Mouse (Mus musculus) spleen, postnatal 36 days (tissue): ENCODE results near the gene Sdhb.

Experiments
- DNase-seq, 2 experiments: peaks; one replicate each; pipeline ENCODE4 v3.0.0; 2022; ENCODE audit warnings: low spot score in 2 of 2, mixed read lengths in 1 of 2

Sdhb gene

GRCm38 (mm10) chr4:140975356-140975755, 14.4 kb downstream of the Sdhb start:
- DNase-seq = no peak

DNA sequence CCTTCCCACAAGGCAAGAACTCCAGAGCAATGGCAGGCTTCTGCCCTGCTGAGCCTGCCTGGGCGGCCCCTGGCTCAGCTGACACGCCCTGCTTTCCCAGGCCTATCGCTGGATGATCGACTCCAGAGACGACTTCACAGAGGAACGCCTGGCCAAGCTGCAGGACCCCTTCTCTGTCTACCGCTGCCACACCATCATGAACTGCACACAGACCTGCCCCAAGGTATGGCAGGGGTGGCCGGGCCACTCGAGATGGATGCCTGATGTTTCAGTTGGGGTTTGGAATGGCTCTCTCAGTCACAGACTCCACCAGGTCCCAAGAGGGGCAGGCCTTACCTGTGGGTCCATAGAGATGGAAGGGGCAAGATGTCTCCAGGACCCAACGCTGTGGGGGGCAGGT, 16.3 kb downstream of the Sdhb start:
- no peak for DNase-seq

DNA sequence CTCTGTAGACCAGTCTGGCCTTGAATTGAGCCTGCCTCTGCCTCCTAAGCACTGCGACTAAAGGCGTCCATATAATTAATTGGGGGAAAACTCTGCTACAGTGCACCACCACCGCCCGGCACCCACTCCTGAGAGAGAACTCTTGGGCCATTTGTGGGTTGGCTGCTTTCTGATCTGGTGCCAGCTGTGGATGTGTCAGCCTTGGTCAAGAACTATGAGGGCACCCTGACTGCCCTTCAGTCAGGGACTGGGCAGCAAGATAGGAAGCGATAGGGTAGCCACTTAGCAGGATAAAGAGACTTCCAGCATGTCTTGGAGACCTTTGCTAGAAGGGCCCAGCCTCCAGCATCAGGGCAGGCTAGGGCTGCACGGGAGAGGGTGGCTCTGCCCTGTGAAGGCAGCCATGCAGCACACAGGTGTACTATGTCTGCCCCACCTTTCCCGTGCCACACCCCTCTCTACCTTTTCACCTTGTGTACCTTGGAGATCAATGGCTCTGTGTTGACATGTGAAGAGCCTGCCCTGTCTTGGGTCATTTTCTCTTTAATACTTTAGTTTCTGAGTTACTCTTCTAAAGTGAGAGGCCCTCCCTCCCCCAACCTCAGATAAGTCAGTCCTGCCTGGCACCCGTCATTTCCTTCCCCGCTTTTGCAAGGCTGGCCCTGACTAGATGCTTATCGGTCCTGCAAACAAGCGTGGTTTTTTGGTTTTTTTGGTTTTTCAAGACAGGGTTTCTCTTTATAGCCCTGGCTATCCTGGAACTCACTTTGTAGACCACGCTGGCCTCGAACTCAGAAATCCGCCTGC, 17.1 kb downstream of the Sdhb start:
- DNase-seq = no peak

DNA sequence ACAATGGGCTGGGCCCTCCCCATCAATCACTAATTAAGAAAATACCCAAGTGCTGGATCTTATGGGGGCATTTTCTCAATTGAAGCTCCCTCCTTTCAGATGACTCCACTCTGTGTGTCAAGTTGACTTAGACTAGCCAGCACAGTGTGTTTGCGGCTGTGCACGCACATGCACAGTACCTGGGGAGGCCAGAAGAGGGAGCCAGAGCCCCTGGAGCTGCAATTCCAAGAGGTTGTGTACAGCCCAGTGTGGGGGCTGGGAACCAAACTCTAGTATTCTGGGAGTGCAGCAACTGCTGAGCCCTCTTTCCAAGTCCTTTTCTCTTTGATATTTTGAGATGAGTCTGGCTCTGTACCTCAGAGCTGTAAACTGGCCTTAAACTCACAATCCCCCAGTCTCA, 20.6 kb downstream of the Sdhb start:
- no peak for DNase-seq

- no peak for DNase-seq
Observed at GRCm38 (mm10) chr4:140982808-140983207, 21.8 kb downstream of the Sdhb start.

- DNase-seq = peak; percentile 88 to 89
Observed at GRCm38 (mm10) chr4:140983442-140983841, 22.4 kb downstream of the Sdhb start.

- no peak for DNase-seq
Observed at GRCm38 (mm10) chr4:140984544-140984943, 23.5 kb downstream of the Sdhb start.

DNA sequence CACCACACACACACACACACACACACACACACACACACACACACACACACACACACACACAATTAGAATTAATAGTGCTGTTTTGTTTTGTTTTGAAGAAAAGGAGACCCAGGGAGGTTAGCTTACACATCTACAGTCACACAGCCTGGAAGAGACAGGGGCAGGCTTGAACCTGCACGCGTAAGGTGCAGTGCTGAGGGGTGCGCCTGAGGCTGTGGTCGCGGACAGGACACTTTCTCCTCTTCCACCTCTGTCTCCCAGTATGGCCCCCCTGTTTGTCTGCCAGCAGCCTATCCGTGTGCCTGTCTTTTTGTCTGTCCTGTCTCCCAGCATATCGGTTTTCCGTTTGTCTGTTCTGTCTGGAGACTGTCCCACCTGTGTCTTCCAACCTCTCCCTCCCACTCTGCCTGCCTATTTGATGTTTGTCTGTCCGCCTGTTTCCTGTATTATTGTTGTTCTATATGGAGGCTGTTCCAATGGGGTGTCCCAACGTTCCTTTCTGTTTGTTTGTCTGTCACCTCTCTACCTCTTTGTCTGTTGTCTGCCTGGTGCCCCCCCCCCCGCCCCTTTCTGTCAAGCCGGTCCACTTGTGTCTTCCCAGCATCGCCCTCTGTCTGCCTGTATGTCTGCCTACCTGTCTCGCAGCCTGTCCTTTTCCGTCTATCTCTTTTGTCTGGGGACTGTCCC, 25.2 kb downstream of the Sdhb start:
- DNase-seq = no peak

DNA sequence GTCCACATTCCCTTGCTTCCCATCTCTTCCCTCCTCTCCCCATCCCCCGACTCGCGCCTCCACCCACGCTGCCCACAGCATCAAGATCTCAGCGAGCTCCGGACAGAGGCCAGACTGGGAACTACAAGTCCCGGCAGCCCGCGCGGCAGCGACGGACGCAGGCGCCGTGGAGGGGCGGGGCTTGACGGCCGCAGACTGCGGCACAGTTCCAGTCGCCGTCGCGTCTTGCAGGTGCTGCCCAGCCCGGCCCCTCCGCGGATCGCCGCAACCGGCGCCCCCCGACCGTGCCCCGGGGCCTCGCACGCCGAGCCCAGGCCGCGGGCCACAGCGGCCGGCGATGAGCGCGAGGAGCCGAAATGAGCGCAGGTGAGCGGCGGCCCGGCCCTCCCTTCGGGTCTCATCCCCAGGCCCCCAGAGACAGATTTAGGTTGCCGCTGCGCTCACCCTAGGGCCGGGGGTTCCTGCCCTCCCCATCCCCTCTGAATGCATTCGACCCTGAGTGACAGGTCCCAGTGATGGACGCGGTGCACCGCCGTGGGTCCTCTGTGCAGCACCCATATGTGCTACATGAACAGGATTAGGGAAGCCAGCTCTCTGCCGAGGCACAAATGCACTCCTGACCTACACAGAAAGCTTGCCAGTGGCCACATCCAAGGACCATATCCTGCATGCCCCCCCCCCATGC, 25.9 kb downstream of the Sdhb start, which contains the start of gene Atp13a2:
Atp13a2 (plus strand) TSS at position 163 of the 685 bp plus-strand sequence.
- peak; percentile 85 to 87 for DNase-seq

DNA sequence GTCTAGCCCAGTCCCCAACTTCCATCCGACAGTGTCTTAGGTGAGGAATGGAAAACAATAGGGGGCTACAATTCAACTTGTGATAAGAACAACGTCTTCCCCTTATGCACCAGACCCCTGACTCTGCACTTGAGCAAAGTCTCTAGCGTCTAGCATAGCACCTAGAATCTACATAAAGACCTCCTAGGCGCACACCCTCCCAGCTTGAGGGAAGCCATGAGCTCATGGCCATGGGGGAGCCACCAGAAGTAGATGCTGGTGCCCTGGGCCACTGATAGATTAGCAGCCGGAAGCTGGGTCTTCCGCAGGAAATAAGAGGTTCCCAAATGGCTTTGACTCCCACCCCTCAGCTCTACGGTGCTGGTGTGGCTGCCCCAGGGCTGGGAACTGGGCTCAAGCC, 26.5 kb downstream of the Sdhb start:
- DNase-seq = peak; percentile 37

DNA sequence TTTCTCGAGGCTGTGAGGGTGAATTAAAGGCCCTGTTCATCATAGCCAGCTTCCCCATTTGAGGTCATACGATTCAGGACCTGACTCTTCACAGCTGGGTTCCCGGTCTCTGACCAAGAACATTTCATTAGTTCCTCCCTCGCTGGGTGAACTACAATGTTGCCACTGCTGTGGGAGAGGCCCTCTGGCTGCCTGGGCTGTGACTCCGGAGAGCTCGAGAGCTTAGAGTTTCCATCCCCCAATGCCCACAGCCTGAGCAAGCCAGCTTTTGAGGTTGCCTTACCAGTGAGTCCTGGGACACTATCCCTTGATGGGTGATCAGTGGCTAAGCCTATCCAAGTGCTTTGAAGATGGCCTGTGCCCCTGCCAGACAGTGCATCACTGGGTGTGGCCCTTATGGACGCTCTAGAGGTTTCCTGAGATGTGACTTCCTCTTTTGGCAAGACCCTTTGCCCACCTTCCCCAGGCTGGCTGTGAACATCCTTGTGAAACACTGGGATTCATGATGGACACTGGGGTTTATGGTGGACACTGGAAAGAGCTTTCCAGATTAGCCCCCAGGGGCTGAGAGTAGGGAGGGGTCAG, 27.8 kb downstream of the Sdhb start:
- peak; percentile 67 to 71 for DNase-seq

DNA sequence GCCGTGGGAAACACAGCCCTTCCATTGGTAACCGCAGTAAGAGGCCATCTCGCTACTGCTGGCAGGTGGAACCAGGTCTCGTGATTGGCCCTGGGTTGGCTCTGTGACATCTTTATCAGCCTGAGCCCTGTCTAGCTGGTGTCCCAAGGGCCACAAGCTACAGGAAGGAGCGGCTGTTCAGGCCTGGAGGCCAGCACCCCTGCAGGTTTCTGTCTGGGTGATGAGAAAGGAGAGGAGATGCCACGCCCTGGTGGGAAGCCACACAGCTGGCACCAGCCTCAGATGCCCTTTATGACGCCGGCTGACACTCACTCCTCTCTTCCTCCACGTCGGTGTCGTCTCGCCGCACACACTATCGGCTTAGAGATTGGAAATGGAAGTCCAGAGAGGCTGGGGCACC, 28.4 kb downstream of the Sdhb start:
- peak; percentile 52 to 53 for DNase-seq

- DNase-seq = no peak
Observed at GRCm38 (mm10) chr4:140992215-140992614, 31.2 kb downstream of the Sdhb start.

GRCm38 (mm10) chr4:140993846-140994245, 32.8 kb downstream of the Sdhb start:
- no peak for DNase-seq

GRCm38 (mm10) chr4:140995811-140996210, 34.8 kb downstream of the Sdhb start:
- DNase-seq = no peak

- DNase-seq = no peak
Observed at GRCm38 (mm10) chr4:140996812-140997211, 35.8 kb downstream of the Sdhb start.

GRCm38 (mm10) chr4:141005983-141006382, 45.0 kb downstream of the Sdhb start:
- no peak for DNase-seq

- DNase-seq = peak in 1 of 2 experiments; percentile 21
Observed at GRCm38 (mm10) chr4:141008028-141008427, 47.0 kb downstream of the Sdhb start.

DNA sequence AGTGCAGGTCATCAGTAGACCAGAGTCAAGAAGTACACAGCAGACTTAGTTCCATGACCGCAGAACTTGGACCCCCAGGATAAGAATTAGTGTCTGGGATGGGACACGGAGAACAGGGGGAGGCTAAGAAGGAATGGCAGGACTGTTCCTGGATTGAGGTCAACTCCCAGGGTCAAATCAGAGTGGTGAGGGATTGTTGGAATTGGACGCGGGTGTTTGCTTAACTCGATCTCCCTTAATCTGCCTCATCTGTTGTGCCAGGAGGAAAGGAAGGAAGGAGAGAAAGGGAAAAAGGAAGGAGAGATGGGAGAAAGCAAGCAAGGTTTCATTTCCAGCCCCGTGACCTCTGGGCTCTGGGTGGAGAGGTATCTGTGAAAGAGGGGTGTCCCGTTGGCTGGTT, 49.1 kb downstream of the Sdhb start, which contains the start of gene Mfap2:
Mfap2 (plus strand) TSS at position 301 of the 400 bp plus-strand sequence.
- DNase-seq = no peak

DNA sequence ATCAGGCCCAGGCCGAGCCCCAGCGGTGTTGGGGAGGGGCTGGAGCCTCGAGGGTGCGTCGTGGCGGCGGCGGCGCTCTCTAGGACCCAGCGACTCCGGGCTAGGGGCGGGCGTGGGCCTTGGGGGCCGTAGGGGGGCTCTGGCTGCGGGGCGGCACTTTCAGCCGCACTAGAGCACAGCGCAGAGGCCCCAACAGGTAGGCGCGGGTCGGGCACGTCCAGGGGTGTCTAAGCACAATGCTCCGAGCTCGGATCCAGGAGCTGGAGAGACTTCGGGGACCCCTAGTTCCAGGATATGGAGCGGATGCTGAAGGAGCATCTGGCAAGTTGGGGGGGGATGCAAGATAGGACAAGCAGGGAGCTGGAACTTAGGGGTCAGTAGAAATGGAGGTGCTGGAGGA, 49.5 kb downstream of the Sdhb start:
- DNase-seq = no peak

DNA sequence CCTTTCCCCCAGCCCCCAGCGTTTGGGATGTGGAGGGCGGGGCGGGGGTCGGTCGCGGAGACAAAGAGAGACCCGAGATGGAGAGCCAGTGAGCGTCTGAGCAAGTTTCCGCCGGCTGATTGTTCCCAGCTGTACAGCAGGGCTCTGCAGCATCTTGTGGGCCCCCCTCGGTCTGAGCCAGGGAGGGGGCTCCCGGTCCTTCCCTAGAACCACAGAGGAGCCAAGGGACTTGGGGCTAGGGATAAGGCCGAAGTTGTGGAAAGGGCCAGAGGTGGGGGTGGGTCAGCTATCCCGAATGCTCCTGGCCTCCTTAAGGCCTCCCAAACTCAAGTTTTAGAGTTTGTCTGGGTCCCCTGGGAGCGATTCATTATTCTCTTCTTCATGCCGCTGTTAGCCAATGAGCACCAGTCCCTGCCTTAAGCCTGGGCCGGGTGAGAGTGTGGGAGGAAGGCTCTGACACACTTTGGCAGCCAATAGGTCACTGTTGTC, 50.0 kb downstream of the Sdhb start:
- DNase-seq = no peak
